Mouse (Mus musculus): ENCODE results near the gene Gys1.

DNA sequence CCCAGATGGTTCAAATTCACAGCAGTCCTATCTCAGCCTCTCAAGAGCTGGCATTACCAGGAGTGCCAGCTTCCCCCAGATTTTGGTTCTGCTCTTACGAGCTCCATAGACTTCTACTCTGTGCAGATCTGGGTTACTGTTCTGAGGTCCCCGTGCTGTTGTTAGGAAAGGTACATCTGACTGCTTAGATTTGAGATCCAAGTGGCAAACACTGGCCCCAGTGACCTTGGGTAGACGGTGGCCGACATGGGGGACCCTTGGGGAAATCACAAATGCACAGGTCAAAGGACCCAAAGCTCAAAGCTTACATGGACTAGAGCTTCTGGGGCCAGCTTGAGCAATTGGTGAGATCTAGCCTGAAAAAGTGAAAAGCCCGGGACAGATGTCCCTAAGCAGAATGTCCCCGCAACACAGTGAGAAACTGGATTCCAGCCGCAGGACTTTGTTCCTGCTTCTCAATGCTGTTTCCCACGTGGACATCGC lies 22.1 kb downstream of the Gys1 start:
- no peak for TF ChIP-seq GATA1 (IDR thresholded peaks at IDR 0.05; ENCODE audit: borderline replicate concordance, low read length)
- no peak for TF ChIP-seq FLI1 (IDR thresholded peaks at IDR 0.05; ENCODE audit: low read length)

All from megakaryocyte, embryonic 14.5 days (primary cell).